Mouse (Mus musculus) neural tube, embryonic 14.5 days (tissue): Measurements from ENCODE around the gene Gm45062. TPM values are rescaled to one million over a fixed set of nuclear protein-coding genes. Genes with fewer than 3 reads are reported as not detected.

Source experiments
- ATAC-seq: fragments of 200-750 bp; cut with Nextera tagmentation; 2 replicates; pipeline ENCODE4 v1.8.0; 2017; ENCODE audit warnings: low read depth, mild to moderate bottlenecking, moderate TSS enrichment, moderate library complexity
- H3K27ac ChIP-seq: fragments of 300-500 bp; sonication (generic); 2 replicates; pipeline ENCODE4 v1.5.1; 2014; ENCODE audit warnings: low read depth, mild to moderate bottlenecking, control low read depth, low read length, moderate library complexity, mixed read lengths
- H3K27me3 ChIP-seq: fragments of 300-500 bp; sonication (generic); 2 replicates; pipeline ENCODE4 v1.6.1; 2014; ENCODE audit warnings: low read length; ENCODE audit not compliant: control insufficient read depth, insufficient read depth
- H3K36me3 ChIP-seq: fragments of 300-500 bp; sonication (generic); 2 replicates; pipeline ENCODE4 v1.6.1; 2014; ENCODE audit warnings: low read length, mixed read lengths; ENCODE audit not compliant: control insufficient read depth, insufficient read depth
- H3K4me1 ChIP-seq: fragments of 300-500 bp; sonication (generic); 2 replicates; pipeline ENCODE4 v1.6.1; 2014; ENCODE audit warnings: low read length; ENCODE audit not compliant: control insufficient read depth, insufficient read depth
- H3K4me2 ChIP-seq: fragments of 300-500 bp; sonication (generic); 2 replicates; pipeline ENCODE4 v1.6.1; 2014; ENCODE audit warnings: mild to moderate bottlenecking, low read depth, low read length, control low read depth
- H3K4me3 ChIP-seq: fragments of 300-500 bp; sonication (generic); 2 replicates; pipeline ENCODE4 v1.5.1; 2014; ENCODE audit warnings: low read depth, low read length, control low read depth, mixed read lengths
- H3K9ac ChIP-seq: fragments of 300-500 bp; sonication (generic); replicated peaks from 2 replicates; pipeline ENCODE4 v1.6.1; 2014; ENCODE audit warnings: low read depth, mild to moderate bottlenecking, control low read depth, low read length, mixed read lengths
- H3K9me3 ChIP-seq: fragments of 300-500 bp; sonication (generic); 2 replicates; pipeline ENCODE4 v1.6.1; 2016; ENCODE audit warnings: low read length; ENCODE audit not compliant: control insufficient read depth
- WGBS: fragments of 180-500 bp; shearing (Covaris S2); extraction: QIAGEN DNeasy Blood & Tissue Kit; methylation state at CpG from one replicate; pipeline ENCODE4 v1.1.7; 2014; 5-methylcytosine and 5-hydroxymethylcytosine counted together
- polyA plus RNA-seq: library from polyadenylated mRNA; unstranded; fragments of >200 nt; fragmentation: Nextera tagmentation; extraction: Ambion mirVana; gene quantifications from 2 replicates; pipeline ENCODE4 v1.2.1, GENCODE M21; 2014

The Gm45062 gene
- polyA plus RNA-seq, 1 experiment from 2014 or later: 7.7 TPM

DNA sequence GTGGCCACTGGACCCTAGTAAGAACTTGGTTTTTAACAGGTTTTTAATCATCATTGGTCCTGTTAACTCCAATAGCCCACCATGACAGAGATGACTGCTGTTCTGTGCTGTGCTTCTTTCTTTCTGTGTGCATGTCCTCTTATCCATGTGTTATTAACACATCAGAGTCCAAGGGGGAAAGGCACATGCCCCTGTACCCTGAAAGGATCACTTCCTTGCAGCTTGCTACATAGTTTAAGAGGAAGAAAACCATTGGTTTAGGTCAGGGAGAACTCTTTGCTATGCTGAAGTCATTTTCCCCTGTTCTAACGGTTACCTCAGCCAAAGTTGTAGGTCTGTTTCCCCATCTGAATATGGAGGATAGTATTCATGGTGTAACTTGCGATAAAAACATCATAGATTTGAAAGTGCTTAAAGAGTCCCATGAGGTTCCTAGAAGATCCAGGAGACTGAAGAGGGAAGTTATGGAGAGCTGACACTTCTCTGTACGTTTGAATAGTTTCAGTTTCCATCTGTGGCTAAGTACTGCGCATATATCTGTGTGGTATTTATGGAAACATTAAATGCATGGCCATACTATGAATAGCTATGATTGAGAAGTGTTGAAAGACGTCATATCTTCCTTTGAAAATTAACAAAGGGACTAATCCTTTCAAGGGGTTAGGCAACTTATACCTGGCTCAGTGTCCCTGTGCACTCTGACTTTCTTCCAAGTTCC is 236.0 kb downstream of the Gm45062 start:
- Histone ChIP-seq H3K36me3 (no peaks in the 10 kb centered on the region), H3K27ac (no peak overlapping the region), H3K9ac (no peak overlapping the region), H3K9me3 (no peaks in the 10 kb centered on the region), H3K4me2 (no peak overlapping the region), H3K4me3 (no peak overlapping the region), H3K27me3 (no peaks in the 10 kb centered on the region), H3K4me1 (no peaks in the 10 kb centered on the region)
- ATAC-seq: no peak
- 86% methylated on average over 5 of the region's 5 CpGs for WGBS

DNA sequence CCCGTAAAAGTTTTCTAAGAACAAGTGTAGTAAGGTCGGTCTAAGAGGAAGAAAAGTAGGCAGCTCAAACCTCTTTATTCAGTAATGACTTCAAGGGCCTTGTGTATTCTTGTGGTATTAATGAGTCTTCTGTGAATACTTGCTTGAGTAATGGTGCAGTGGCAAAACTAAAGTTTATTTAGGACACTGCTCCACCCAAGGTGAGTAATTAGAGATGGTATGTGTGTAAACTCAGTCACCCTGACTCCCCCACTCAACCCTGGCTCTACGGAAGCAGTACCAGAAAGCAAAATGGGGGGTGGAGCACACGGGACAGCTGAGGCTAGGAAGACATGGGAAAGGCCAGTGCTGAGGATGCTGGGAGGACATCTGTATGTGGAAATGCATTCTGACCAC is 236.6 kb downstream of the Gm45062 start:
- Histone ChIP-seq H3K9ac (no peak overlapping the region), H3K27me3 (no peaks in the 10 kb centered on the region), H3K9me3 (no peaks in the 10 kb centered on the region), H3K4me3 (no peak overlapping the region), H3K4me2 (no peak overlapping the region), H3K36me3 (no peaks in the 10 kb centered on the region), H3K4me1 (no peaks in the 10 kb centered on the region), H3K27ac (no peak overlapping the region)
- WGBS: 82% methylated on average over 4 of the region's 4 CpGs
- no peak for ATAC-seq

DNA sequence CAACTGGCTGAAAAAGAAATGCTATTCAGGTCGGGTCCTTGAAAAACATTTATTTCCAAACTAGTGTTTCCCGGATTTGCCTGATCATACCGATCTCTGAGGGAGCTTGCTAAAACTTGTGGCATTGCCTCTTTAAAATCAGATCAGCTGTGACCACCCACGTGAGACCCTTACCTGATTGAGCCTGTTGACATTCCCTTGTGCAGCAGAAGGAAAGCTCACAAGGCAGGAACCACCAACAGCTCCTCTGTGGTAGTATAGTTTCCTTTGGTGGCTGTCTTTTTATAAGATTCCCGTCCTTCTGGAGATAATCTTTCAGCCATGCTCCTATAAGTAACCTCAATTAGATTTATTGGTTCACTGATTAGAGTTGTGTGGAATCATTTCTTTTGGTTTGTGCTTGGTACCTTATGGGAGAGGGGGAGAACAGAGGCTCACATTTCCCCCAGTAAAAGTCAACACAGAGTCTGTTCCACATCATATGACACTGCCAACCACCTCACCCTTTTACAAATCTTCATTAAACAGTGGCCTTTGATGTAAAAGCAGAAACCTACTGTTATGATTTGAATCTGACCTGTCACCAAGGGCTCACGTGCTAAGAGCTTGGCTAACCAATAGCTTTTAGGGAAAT is 238.1 kb downstream of the Gm45062 start:
- no peak overlapping the region for H3K4me2 ChIP-seq
- no peak overlapping the region for H3K27ac ChIP-seq
- WGBS: 78% methylated on average over 6 of the region's 6 CpGs

DNA sequence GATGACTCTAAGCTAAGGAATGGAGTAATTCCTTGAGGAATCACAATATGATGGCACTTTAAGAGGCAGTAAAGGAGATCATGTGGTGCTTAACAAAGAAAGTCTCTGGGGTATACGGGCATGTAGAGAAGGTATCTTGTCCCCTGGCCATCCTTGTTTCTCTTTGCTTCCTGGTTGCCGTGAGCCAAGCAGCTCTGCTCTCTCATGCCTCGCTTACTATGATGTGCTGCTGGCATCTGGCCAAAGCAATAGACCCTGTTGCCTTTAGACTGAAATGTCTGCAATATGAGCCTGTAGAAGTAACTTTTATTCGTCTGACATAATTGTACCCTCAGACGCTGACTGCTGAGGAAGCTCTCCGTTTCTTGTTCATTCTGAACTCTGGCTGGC is 238.6 kb downstream of the Gm45062 start:
- no peaks in the 10 kb centered on the region for H3K4me1 ChIP-seq
- H3K9me3 ChIP-seq: no peaks in the 10 kb centered on the region
- no peak overlapping the region for H3K9ac ChIP-seq
- no peak overlapping the region for H3K4me2 ChIP-seq
- no peaks in the 10 kb centered on the region for H3K36me3 ChIP-seq
- no peak overlapping the region for H3K4me3 ChIP-seq
- H3K27ac ChIP-seq: no peak overlapping the region
- WGBS: 55% methylated on average over 6 of the region's 6 CpGs
- peak; percentile 28; the same call in 1 of the 2 replicates for ATAC-seq
- no peaks in the 10 kb centered on the region for H3K27me3 ChIP-seq

More for the DNA sequence above, 238.1 kb downstream of the Gm45062 start:
- no peaks in the 10 kb centered on the region for H3K4me1 ChIP-seq
- H3K27me3 ChIP-seq: no peaks in the 10 kb centered on the region
- ATAC-seq: no peak
- no peaks in the 10 kb centered on the region for H3K9me3 ChIP-seq
- no peaks in the 10 kb centered on the region for H3K36me3 ChIP-seq
- H3K9ac ChIP-seq: no peak overlapping the region
- no peak overlapping the region for H3K4me3 ChIP-seq

DNA sequence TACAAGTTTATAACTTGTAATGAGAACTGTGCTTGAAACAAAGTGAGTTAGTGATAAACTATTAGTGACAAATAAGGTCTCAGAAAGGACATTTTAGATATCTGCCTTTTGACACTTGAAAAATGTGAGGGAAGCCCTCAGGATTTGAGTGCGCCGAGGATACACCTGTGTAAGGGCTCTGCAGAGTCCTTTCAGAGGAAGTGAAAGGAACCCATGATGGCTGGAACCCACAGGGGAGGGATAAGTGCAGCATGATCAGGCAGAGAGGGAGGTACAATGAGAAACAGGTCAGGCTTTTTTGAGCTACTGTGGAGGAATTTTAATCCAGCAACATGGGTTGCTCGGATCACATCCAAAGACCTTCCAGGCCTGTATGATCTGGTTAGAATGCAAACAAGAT is 239.7 kb downstream of the Gm45062 start:
- Histone ChIP-seq H3K9ac (no peak overlapping the region), H3K4me3 (no peak overlapping the region), H3K4me2 (no peak overlapping the region), H3K4me1 (no peaks in the 10 kb centered on the region), H3K27ac (no peak overlapping the region), H3K27me3 (no peaks in the 10 kb centered on the region), H3K9me3 (no peaks in the 10 kb centered on the region), H3K36me3 (no peaks in the 10 kb centered on the region)
- no peak for ATAC-seq
- WGBS: 96% methylated on average over 3 of the region's 3 CpGs

DNA sequence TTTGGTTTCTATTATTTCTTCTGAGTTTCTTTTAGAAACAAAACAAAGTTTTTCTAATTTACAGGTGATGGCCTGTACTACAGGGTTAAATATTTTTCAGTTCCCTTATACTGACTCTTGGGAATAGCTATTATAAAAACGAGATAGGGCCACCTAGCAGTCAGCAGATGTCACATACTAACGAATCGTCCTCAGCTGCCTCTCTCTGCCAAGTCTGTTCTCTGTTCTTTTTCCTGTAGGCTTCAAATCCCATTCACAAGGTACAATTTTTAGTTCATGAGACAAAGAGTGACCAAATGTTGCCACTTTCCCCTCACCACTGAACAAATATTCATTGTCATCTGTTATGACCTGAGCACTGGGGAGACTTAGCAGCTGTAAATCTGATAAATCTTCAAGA is 244.7 kb downstream of the Gm45062 start:
- 31% methylated on average over 3 of the region's 3 CpGs for WGBS

DNA sequence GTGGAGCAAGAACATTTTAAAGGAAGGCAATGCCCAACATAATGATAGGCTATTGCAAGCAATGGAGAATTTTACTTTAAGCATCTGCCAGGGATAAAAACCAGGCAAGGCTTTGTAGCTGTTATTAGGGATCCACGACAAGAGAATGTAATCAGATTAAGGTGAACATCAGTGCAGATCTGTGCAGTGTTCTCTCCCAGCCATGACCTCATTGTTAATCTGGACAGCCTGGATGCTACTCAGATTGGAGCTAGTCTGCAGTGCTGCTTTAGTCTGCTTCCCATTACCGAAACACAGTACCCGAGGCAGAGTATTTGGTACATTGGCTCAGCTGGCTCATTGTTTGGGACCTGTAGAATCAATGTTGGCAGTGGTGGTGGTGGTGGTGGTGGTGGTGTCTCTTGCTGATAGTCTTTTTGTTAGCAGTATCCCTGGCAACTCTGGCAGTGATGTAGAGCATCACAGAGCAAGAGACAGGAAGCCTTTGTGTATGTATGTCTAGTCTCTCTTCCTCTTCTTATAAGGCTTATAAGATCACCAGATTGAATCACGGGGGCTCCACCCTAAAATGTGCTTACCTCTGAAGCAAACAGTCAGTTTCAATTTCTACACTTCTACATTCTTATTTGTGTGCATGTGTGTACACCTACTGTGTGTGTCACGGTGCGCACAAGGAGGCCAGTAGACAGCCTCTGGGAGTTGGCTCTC is 245.4 kb downstream of the Gm45062 start:
- Histone ChIP-seq H3K4me3 (no peak overlapping the region), H3K4me1 (0 out of 2 replicates have a peak, but pooled peaks cover 4% of the 10 kb centered on the region), H3K9me3 (no peaks in the 10 kb centered on the region), H3K27ac (no peak overlapping the region), H3K36me3 (no peaks in the 10 kb centered on the region), H3K9ac (no peak overlapping the region), H3K4me2 (no peak overlapping the region), H3K27me3 (no peaks in the 10 kb centered on the region)
- 90% methylated on average over 6 of the region's 6 CpGs for WGBS
- no peak for ATAC-seq

More for the DNA sequence above, 244.7 kb downstream of the Gm45062 start:
- H3K9me3 ChIP-seq: no peaks in the 10 kb centered on the region
- H3K9ac ChIP-seq: no peak overlapping the region
- H3K36me3 ChIP-seq: no peaks in the 10 kb centered on the region
- ATAC-seq: no peak
- H3K4me2 ChIP-seq: no peak overlapping the region
- H3K4me1 ChIP-seq: 0 out of 2 replicates have a peak, but pooled peaks cover 4% of the 10 kb centered on the region
- no peaks in the 10 kb centered on the region for H3K27me3 ChIP-seq
- H3K27ac ChIP-seq: no peak overlapping the region
- H3K4me3 ChIP-seq: no peak overlapping the region

DNA sequence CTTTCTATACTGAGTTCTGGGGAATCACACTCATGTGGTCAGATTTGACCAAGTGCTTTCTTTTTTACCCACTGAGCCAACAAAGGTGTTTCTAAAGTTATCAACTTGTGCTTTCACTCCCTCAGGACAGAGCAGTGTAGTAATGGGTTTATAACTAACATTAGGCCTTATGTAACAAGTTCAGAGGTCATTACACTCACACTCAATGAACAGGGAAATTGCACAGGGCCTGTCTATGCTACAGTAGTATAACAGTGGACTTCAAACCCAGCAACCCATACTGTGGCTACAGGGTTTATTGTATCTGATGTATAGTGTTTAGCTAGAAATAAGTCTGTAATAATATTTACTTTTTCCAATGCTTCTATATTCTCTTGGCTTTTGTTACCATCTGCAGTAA is 247.4 kb downstream of the Gm45062 start:
- no peaks in the 10 kb centered on the region for H3K36me3 ChIP-seq
- ATAC-seq: no peak

More for the DNA sequence above, 247.4 kb downstream of the Gm45062 start:
- H3K9ac ChIP-seq: no peak overlapping the region
- no peak overlapping the region for H3K4me2 ChIP-seq
- H3K9me3 ChIP-seq: no peaks in the 10 kb centered on the region
- H3K27ac ChIP-seq: no peak overlapping the region
- H3K4me1 ChIP-seq: peaks cover 12% of the 10 kb centered on the region; the same call in 1 of the 2 replicates
- H3K4me3 ChIP-seq: no peak overlapping the region
- H3K27me3 ChIP-seq: no peaks in the 10 kb centered on the region
